Mouse (Mus musculus) CD4-positive, CD25-positive, alpha-beta regulatory T cell, adult 2 months (primary cell): ENCODE data around the gene Ccdc171.
"Not testable (repeated sequence)": the region's sequence is repeated elsewhere in the genome, so short reads cannot be mapped to it uniquely, and the experiment has no call there.

Experiments
- DNase-seq: peaks from one replicate; pipeline ENCODE4 v3.0.0-alpha.2; 2012; ENCODE audit warnings: low read depth, low spot score

The Ccdc171 gene

DNA sequence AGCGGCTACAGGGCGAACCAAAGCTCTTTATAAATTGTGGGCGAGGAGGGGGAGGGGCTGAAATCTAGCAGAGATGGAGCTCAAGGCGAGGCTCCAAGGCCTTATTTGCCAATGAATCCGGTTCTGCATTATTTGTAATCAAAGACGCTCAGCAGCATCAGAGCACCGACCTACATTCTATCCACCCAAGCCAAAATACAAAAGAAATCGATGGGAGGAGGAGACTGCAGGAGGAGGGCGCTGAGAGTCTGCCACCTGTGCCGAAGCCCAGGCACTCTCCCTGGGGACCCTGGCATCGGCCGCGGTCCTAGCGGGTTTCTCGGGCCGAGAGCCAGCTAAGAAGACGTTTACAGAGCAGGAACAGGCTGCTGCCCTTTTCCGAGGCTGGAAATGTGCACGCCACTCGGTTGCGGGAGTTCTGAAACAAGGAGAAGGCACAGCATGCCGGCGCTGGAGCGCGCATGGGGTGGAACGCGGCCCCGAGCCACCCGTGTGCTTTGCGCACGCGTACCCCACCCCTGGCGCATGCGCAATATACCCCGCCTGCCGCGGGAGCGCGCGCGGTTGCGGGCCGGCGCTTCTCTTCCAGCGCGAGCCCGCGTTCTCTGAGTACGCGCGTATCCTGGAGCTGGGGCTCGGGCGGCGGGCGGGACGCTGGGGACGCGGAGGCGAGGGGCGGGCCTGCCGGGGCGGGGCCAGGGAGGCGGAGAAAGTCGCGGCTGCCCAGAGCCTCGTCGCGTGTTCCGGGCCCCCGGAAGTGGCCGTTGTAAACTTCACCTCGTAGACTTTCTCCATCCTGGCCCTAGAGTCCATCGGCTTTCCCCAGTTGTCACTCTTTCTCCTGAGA is at the start of gene Ccdc171:
TSS of gene Ccdc171 (plus strand) at position 703 of the 847 bp plus-strand sequence.
- DNase-seq = peak; percentile 98

DNA sequence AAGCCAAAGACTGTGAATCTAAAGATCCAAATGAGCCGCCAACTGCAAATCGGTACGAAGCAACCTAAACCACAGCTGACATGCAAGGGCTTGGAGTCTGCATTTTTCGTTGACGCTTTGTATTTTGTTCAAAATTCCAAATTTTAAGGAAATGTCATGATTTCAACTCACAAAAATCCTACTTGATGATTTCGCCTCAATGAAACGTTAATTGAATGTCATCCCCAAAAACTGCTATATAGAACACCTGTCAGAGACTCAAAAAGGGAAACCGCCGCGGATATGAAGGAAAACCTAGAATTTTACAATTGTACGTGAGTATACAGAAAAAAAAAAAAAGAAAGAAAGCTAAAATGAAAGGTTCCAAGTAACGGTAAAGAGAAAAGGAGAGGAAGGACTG is 40.1 kb upstream of the Ccdc171 start:
- peak; percentile 6 for DNase-seq

DNA sequence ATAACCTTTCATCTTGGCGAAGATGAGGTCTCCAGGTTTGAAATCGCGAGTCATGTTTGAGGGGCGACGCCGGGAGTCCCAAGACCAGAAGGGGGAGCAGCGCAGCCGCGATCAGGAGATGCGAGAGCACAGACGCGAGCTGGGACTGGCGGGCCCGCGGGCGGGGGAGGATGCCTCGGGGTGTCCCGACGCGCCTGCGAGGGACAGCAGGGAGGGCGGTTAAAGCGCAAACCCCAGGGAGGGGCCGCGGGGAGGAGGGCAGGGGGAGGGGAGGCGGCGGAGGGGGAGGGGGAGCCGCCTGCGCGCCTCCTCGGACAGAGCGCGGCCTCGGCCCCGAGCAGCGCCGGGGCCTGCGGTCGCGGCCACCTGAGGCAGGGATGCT is 39.6 kb upstream of the Ccdc171 start:
- DNase-seq = peak; percentile 93

DNA sequence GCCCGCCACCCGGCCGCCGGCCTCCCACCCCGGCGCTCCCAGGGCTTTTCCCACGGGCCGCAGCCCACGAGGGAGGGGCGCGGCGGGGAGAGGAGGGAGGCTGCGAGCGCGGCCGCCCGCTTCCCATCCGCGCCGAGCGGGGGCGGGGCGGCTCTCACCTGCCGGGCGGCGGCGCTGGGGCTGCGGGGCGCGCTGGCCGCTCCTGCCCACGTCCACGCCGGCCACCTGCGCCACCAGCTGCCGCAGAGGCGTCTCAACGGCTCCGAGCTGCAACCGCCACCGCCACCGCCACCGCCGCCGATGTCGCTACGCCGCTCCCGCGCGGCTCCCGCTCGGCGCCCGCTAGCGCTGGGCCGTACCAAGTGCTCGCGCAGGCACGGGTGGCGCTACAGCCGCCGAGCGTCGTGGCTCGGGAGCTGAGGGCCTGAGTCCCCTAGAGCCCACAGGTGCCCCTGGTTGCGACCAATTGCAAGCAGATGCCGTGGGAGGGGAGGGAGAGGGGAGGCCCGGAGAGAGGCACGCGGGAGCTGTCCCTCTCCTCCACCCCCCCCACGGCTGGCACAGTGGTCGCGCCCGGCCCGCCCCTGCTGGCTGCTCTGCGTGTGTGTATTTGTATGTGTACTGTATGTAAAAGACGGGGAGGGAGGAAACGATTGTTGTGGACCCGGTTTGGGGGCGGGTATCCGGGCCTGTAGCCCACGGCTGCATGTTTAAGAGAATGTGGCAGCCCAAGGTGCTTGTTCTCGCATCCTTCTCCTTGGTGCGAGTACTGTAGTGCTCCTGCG is 39.0 kb upstream of the Ccdc171 start, which contains the start of gene Psip1:
TSS of gene Psip1 (minus strand) at position 343 of the 785 bp plus-strand sequence.
- DNase-seq = peak; percentile 93

DNA sequence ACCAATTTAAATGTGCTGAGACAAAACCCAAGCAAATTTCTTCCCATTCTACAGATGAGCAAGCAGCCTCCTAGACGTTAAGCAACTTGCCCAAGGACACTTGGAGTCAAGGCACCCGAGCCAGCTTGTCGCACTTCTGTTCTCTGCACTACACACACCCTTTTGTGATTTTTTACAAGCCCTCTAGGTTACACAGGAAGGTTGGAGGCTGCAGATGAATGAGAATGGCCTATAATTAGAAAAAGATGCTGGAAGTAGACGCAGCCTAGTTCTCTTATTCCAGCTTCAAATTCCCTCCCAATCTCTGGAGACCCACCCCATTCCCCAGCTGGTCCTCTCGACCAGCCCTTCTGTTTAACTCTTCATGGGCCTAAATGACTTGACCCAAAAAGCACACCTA is 36.2 kb upstream of the Ccdc171 start:
- no peak for DNase-seq

DNA sequence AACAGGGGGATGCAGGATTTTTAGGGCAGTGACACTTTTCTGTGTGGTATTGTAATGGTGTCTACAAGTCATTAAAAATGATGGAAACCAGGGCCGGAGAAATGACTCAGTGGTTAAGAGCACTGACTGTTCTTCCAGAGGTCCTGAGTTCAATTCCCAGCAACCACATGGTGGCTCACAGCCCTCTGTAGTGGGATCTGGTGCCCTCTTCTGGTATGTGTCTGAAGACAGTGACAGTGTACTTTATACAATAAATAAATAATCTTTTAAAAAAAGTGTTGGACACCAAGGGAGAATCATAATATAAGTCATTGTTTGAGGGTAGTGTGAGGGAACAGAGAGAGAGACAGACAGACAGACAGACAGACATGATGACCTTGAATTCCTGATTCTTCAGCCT is 32.2 kb upstream of the Ccdc171 start:
- peak; percentile 31 for DNase-seq

DNA sequence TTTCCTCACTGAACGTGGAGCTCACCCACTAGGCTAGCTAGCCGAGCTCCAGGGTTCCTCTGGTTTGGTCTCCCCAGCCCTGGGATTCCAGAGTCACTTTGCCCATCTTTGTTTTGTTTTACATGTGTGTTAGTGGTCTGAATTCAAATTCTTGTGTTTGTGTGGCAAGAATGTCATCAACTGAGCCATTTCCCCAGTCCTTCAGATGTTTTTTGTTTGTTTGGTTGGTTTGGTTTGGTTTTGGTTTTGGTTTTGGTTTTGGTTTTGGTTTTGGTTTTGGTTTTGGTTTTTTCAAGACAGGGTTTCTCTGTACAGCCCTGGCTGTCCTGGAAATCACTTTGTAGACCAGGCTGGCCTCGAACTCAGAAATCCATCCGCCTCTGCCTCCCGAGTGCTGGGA is 28.3 kb upstream of the Ccdc171 start:
- DNase-seq = not testable (repeated sequence)

DNA sequence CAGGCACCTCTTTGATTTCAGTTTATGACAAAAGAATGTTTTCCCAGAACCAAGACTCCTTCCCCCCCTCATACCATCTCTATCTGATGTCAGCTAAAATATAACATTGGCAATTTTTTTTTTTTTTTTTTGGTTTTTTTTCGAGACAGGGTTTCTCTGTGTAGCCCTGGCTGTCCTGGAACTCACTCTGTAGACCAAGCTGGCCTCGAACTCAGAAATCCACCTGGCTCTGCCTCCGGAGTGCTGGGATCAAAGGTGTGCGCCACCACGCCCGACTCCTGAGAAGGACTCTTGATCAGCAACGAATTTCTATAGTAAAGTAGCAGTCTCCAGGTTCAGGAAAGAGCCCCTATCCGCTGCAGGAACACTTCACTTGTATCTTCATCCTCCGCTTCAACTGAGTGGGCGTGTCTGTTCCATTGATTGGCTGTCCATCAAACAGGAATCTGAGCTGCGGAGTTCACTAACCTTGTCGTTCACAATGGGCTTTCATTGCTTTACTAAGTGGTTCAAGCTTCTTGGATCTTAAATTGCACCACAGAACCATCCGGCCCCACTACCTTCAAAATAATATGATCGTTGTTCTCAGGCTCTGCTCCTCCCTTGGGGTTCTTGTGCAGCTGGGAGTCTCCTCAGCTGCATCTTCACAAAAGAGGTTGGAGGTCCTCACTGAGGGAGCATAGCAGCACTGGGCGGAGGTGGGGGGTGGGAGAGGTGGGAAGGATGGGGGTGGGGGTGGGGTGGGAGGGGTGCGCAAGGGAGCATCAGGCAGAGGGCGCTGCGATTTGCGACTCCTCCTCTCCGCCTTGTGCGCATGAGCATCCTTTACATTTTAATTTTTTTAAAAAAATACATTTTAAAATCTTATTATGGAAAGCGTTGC is 24.9 kb upstream of the Ccdc171 start:
- DNase-seq = no peak

DNA sequence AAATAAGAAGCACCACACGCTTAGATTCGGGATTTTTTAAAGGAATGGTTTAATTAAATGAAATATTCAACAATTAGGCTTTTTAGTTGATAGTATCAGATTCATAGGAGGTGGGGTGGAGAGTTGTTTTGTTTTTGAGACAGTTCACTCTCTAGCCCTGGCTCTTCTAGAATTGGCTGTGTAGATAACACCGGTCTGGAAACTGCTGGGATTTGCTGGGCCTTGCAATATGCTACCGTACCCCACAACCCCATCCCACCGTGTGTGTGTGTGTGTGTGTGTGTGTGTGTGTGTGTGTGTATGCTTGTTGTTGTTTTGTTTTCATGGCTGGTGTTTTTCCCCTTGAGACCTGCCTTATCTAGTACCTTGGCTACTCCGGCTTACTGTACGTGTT is 24.3 kb upstream of the Ccdc171 start:
- DNase-seq = no peak

DNA sequence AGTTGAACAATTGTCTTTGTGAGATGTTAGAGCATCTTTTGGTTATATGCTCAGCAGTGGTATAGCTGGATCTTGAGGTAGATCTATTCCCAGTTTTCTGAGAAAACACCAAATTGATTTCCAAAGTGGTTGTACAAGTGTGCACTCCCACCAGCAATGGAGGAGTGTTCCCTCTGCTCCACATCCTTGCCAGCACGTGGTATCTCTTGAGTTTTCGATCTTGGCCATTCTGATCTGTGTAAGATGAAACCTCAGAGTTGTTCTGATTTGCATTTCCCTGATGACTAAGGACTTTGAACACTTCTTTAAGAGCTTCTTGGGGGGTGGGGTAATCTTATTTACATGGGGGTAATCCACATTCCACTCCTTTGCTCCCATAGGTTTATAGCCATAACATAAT is 15.7 kb upstream of the Ccdc171 start:
- DNase-seq = no peak

DNA sequence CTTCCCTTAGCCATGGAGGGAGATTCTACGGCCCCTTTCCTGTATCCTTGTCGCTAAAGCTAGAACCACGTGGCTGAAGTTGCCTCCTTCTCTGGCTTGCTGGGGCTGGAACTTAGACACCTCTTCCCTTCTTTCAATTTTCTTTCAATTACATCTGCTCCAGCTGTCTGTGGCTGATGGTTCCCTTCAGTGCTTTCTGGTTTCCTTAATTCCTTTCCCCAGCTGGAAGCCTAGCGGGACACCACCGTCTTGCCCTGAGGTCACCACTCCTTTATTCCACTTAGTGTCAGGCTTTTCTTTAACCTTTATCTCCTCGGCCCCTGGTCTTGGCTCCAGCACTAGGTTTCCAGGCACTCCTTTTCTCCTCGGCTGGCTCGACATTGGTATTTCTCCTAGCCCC is 14.3 kb upstream of the Ccdc171 start:
- no peak for DNase-seq

DNA sequence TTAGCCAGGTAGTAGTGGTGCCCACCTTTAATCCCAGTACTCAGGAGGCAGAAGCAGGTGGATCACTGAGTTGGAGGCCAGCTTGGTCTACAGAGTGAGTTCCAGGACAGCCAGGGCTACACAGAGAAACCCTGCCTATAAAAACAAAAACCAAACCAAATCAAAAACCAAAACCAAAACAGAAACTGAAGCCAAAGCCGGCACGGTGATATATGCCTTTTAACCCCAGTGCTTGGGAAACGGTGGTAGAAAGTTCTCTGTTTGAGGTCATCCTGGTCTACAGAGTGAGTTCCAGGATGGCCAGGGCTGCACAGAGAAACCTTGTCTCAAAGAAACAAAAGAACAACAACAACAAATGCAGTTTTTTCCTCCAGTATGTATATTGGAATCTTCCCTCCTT is 13.1 kb upstream of the Ccdc171 start:
- DNase-seq = peak; percentile 18

DNA sequence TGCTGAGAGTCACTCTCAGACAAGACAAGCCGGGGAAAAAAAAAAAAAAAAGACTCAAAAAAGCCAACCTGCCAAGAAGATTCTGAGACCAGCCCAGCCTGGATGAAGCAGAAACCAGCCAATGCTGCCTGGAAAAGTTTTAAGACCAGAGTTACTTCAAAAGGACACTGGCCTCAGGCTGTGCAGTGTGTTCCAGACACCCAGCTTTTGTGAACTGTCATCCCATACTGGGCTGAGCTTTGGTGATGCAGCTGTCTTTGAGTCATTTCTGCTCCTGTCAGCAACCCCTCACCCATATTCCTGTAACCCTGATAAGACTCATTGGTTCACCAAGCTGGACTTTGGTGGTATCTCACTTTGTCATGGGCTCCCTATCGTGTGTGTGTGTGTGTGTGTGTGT is 12.7 kb upstream of the Ccdc171 start:
- DNase-seq = no peak

DNA sequence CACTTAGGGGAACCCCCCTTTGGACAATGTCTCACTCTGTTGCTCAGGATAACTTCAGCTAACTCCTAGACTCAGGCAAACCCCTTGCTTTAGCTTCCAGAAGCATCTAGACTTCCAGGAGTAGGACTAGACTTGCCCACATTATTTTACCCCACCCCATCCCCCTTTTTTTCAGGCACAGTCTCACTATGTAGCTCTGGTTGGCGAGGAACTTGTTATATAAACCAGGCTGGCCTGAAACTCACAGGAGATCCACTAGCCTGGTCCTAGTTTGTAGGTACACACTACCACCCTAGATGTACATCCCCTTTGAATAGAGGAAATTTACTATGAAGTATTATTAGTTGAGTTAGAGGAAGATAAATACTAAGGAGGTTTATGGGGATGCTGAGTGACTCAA is 11.2 kb upstream of the Ccdc171 start:
- no peak for DNase-seq

DNA sequence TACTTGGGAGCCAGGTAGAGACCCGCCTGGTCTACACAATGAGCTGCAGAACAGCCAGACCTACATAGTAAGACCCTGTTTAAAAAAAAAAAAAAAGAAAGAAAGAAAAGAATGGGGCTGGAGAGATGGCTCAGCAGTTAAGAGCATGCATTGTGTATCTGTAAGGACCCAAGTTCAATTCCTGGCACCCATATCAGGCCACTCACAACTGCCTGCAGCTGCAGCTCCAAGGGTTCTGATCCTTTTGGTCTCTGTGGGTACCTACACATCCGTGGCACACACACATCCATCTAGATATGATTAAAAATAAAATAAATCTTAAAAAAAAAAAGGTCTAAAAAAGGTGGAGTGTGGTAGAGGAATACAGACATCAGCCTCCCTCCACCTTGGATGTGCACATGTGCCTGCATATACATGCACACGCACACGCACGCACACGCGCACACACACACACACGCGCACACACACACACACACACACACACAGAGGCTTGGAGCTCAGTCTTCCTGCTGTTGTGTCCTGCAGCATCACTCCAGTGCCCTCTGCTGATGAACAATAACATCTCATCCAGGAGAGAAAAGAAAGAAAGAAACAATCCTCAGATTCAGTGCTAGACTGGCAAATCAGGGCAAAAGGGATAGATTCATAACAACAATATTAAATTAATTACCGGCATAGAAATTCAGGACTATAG is 10.2 kb upstream of the Ccdc171 start:
- DNase-seq = peak; percentile 55

DNA sequence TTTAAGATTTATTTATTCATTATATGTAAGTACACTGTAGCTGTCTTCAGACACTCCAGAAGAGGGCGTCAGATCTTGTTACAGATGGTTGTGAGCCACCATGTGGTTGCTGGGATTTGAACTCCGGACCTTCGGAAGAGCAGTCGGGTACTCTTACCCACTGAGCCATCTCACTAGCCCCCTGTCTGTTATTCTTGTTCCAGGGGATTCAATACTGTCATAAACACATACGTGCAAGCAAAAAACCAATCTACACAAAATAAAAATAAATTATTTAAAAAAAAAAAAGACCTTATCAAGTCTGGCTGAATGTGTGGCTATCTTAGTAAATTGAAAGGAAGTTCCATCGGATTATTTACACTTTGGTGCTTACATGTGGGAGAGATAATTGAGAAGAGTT is 9.2 kb upstream of the Ccdc171 start:
- not testable (repeated sequence) for DNase-seq

DNA sequence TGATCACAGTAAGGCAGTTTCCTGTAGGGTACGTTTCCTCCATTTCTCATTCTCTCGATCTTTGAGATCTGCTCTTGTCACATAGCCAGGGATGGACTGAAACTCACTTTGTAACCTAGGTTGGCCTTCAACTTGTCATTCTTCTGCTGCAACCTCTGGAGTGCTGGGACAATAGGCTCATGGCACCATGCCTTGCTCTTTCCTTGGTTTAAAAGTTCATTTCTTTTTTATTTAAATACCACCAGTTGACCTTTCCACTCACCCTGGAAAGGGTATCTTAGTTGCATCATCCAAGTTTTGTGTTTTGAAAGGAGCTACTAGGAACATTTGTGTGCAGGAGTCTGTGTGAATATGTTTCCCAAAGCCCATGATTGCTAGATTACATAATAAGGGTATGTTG is 6.2 kb upstream of the Ccdc171 start:
- no peak for DNase-seq

DNA sequence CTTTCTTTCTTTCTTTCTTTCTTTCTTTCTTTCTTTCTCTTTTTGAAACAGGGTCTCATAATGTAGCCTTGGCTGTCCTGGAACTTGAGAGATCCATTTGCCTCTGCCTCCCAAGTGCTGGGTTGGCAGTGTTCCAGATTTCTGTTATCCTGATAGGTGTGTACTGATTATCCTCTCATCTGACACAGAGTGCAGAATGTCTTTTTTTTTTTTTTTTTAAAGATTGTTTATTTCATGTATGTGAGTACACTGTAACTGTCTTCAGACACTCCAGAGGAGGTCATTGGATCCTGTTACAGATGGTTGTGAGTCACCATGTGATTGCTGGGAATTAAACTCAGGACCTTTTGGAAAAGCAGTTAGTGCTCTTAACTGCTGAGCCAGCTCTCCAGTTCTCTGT is 5.5 kb upstream of the Ccdc171 start:
- DNase-seq = no peak

DNA sequence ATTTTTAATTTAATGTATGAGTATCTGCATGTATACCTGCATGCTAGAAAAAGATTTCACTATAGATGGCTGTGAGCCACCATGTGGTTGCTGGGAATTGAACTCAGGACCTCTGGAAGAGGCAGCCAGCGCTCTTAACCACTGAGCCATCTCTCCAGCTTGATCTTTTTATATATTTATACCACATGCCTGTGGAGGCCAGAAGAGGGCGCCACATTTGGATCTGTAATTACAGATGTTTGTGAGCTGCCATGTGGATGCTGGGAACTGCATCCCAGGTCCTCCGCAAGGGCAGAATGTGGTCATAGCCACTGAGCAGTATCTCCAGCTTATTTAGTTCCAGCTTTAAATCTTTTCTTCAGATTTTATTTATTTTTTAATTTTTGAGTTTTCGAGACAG is 5.0 kb upstream of the Ccdc171 start:
- peak; percentile 61 for DNase-seq

DNA sequence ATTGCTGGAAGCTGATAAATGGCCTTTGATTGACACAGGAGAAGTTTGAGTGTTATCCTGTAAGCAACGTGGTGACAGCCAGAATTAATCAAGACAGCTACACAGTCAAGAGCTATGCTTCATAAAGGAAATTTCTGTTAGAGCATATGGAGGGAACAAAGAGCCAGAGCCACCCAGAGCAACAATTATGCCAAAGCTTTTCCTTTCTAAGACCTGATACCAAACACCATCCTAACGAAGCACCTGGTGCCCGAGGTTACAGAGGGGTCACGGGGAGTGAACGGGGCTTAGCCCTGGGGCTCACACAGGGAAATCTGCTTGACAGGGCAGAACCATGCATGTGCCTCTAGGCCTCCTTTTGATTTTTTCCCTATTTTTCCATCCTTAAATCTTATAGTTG is 3.3 kb upstream of the Ccdc171 start:
- DNase-seq = no peak

DNA sequence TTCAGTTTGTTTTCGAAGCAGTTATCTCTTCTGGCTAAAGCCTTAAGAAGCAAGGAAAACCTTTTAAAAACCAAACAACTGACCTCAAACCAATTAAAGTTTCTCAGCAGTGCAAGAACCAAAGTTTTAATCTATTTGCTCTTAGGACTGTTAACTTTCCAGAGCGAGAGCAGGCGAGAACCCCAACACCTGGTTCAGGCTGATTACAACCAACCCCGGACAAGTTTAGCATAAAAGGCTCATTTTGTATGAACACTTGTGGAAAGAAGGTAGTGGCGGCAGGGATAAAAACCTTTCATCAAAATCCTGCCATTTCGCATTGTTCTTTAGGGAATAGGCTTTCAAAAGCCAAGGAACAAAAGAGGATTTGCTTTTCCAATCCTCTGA is 896 bp upstream of the Ccdc171 start:
- DNase-seq = no peak
